Mouse (Mus musculus): ENCODE data around the gene Mesd. TPM values are rescaled to one million over a fixed set of nuclear protein-coding genes. Genes with fewer than 3 reads are reported as not detected.

Gene Mesd
- polyA plus RNA-seq, 1 experiment from 2014 or later = 89.2 TPM

DNA sequence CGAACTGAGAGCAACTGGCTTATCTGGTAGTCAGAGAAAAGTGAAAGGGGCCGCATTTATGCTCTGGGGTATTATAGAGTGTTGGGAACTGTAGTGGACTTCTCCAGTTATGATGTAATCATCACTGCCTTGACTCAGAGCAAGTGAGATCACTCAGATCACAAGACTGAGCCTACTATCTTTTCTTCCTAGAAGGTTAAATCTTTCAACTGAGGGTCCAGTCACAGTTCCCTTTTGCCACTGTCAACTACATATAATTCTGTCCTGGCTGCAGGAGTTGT, 27.1 kb upstream of the Mesd start:
- Histone ChIP-seq H3K4me1 (peaks cover 7% of the 10 kb centered on the region), H3K4me3 (no peak overlapping the region), H3K27me3 (ENCODE audit: low read depth, poor library complexity, severe bottlenecking) (peaks cover 4% of the 10 kb centered on the region), H3K36me3 (no peaks in the 10 kb centered on the region), H3K27ac (replicated peaks) (no peak overlapping the region), H3K9me3 (replicated peaks) (no peaks in the 10 kb centered on the region)
- WGBS = 85% methylated on average over 2 of the region's 2 CpGs
- DNase-seq (ENCODE audit: low spot score) = no peak

DNA sequence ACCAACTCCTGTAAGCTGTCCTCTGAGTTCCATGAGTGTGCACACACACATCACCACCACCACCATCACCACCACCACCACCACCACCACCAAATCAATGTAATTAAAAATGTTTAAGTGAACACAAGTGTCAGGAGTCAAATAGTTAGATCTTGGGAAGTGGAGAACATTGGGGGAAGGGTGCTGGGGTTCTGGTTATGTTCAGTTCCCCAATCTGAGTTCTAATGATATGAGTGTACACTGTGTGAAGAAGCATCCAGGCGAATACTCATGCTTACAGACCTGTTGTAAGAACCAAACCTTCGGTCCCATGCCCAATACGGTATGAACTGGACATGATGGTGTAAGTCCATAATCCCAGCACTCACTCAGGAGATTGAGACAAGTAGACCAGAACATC, 26.3 kb upstream of the Mesd start:
- 85% methylated on average over 3 of the region's 3 CpGs for WGBS
- H3K27ac ChIP-seq (replicated peaks) = no peak overlapping the region
- no peak for DNase-seq (ENCODE audit: low spot score)
- no peaks in the 10 kb centered on the region for H3K9me3 ChIP-seq (replicated peaks)
- H3K36me3 ChIP-seq = no peaks in the 10 kb centered on the region
- no peak overlapping the region for H3K4me3 ChIP-seq
- H3K4me1 ChIP-seq = no peaks in the 10 kb centered on the region; the same call in 1 of the 2 replicates
- peaks cover 4% of the 10 kb centered on the region for H3K27me3 ChIP-seq (ENCODE audit: low read depth, poor library complexity, severe bottlenecking)

DNA sequence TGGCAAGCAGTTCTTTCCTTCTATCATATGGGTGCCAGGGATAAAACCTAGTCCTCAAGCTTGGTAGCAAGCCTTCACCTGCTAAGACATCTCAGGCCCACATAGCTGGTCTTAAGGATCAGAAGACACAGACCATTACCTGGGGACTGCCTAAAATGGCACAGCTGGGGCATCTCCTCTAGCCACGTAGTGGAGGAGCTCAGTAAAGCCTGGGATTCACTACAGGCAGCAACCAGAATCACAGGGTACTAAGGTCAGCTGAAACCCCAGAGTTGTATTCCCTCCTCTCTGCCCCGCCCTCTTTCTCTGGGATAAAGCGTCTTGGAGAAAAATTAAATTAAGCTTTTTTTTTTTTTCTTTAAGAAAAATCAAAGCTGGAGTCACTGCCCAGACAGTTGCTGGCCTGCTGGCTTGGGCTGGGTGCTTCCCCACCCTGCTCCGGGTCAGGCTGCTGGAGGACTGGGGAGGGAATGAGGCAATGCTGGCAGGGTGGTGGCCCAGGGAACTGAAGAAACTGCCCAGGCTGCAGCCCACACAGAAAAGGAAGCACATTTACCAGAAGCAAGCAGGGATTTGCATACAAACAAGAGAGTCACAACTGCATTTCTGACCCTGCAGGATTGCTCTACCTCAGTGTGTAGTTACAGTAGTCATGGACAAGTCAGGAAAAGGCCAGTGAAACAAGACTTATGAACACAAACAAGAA, 24.7 kb upstream of the Mesd start:
- H3K4me1 ChIP-seq = no peaks in the 10 kb centered on the region
- DNase-seq (ENCODE audit: low spot score) = no peak
- no peak overlapping the region for H3K27ac ChIP-seq (replicated peaks)
- H3K27me3 ChIP-seq (ENCODE audit: low read depth, poor library complexity, severe bottlenecking) = peaks cover 4% of the 10 kb centered on the region; the same call in 1 of the 2 replicates
- WGBS = 58% methylated on average over 4 of the region's 4 CpGs
- no peaks in the 10 kb centered on the region for H3K36me3 ChIP-seq
- no peaks in the 10 kb centered on the region for H3K9me3 ChIP-seq (replicated peaks)
- H3K4me3 ChIP-seq = no peak overlapping the region

- no peak for DNase-seq (ENCODE audit: low spot score)
- 57% methylated on average over 2 of the region's 2 CpGs for WGBS
- peaks cover 4% of the 10 kb centered on the region for H3K4me1 ChIP-seq
- no peak overlapping the region for H3K27ac ChIP-seq (replicated peaks)
- no peaks in the 10 kb centered on the region for H3K36me3 ChIP-seq
- H3K9me3 ChIP-seq (replicated peaks) = no peaks in the 10 kb centered on the region
- no peak overlapping the region for H3K4me3 ChIP-seq
- no peaks in the 10 kb centered on the region for H3K27me3 ChIP-seq (ENCODE audit: low read depth, poor library complexity, severe bottlenecking)
Measured at GRCm38 (mm10) chr7:83863554-83863953, 20.7 kb upstream of the Mesd start.

GRCm38 (mm10) chr7:83868200-83868599, 16.1 kb upstream of the Mesd start:
- WGBS = 82% methylated on average over 3 of the region's 3 CpGs
- peaks cover 18% of the 10 kb centered on the region for H3K4me1 ChIP-seq
- no peaks in the 10 kb centered on the region for H3K36me3 ChIP-seq
- H3K9me3 ChIP-seq (replicated peaks) = no peaks in the 10 kb centered on the region
- no peak overlapping the region for H3K27ac ChIP-seq (replicated peaks)
- no peak for DNase-seq (ENCODE audit: low spot score)
- H3K4me3 ChIP-seq = no peak overlapping the region
- H3K27me3 ChIP-seq (ENCODE audit: low read depth, poor library complexity, severe bottlenecking) = no peaks in the 10 kb centered on the region

DNA sequence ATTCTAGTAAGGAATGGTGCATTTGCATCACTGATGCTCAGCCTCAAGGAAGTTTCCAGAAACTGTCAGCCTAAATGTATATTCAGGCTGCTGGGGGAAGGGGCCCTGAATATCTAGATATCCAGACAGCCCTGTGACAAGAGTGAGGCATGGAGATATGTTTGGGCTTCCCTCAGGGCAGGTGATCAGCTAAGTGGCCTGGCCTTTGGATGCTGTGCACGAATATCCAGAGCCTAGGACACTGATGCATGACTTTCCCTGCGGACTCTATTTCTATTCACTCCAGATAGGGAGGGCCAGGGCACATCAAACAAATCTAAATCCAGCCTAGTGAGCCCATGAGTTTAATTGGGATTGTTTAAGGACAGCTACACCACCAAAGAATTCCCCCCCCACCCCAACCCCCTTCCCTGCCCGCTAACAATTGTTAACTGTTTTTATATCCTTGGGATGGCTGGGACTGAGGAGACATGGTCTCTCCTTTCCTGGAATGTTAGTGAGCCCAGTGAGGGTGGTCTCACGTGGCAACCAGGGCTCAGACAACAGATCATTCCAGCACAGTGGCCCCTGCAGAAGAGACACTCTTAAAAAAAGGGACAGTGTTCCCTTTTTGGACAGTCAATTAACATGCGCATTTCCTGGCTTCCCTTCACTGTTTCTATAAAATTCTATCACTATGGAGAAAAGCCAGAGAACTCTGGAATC, 14.3 kb upstream of the Mesd start:
- no peaks in the 10 kb centered on the region for H3K27me3 ChIP-seq (ENCODE audit: low read depth, poor library complexity, severe bottlenecking)
- DNase-seq (ENCODE audit: low spot score) = no peak
- no peaks in the 10 kb centered on the region for H3K36me3 ChIP-seq
- 38% methylated on average over 5 of the region's 5 CpGs for WGBS
- H3K9me3 ChIP-seq (replicated peaks) = no peaks in the 10 kb centered on the region
- no peak overlapping the region for H3K27ac ChIP-seq (replicated peaks)
- peaks cover 18% of the 10 kb centered on the region for H3K4me1 ChIP-seq
- no peak overlapping the region for H3K4me3 ChIP-seq

GRCm38 (mm10) chr7:83877088-83877487, 7.2 kb upstream of the Mesd start:
- WGBS = 81% methylated on average over 3 of the region's 3 CpGs
- Histone ChIP-seq H3K4me3 (no peak overlapping the region), H3K27me3 (ENCODE audit: low read depth, poor library complexity, severe bottlenecking) (peaks cover 1% of the 10 kb centered on the region), H3K9me3 (replicated peaks) (no peaks in the 10 kb centered on the region), H3K36me3 (peaks cover 23% of the 10 kb centered on the region), H3K4me1 (peaks cover 50% of the 10 kb centered on the region), H3K27ac (replicated peaks) (no peak overlapping the region)
- DNase-seq (ENCODE audit: low spot score) = no peak

- peak; percentile 50 for DNase-seq (ENCODE audit: low spot score)
- peaks cover 7% of the 10 kb centered on the region for H3K27me3 ChIP-seq (ENCODE audit: low read depth, poor library complexity, severe bottlenecking)
- peak overlapping the region; percentile 27 for H3K4me3 ChIP-seq
- H3K4me1 ChIP-seq = peaks cover 68% of the 10 kb centered on the region
- peaks cover 29% of the 10 kb centered on the region for H3K36me3 ChIP-seq
- no peaks in the 10 kb centered on the region; the same call in 1 of the 2 replicates for H3K9me3 ChIP-seq (replicated peaks)
- H3K27ac ChIP-seq (replicated peaks) = peak overlapping the region; percentile 74
- 7% methylated on average over 5 of the region's 5 CpGs for WGBS
Measured at GRCm38 (mm10) chr7:83878676-83879448, 5.4 kb upstream of the Mesd start.

DNA sequence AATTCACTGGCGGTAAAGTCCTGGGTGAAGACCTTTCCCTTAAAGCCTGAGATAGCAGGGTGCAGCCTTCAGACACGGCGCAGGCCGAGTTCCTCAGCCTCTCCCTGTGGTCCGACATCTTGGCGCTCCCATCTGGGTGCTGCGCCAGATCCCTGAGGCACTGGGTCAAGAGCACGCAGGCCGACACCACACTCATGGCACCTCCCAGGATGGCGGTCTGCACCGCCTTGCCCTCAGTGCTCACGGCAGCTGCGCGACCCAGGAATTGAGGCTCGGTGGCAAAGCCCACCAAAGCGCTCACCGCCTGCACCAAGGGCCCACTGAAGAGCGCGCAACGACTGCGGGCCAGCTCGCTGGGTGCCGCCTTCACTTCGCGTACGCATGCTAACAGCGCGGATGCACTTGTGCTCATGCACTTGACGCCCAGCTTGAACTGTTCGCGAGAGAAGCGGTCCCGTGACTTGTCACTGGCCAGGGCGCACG, 2.1 kb upstream of the Mesd start:
- H3K4me3 ChIP-seq = peak overlapping the region; percentile 90
- H3K27ac ChIP-seq (replicated peaks) = peak overlapping the region; percentile 98
- peaks cover 7% of the 10 kb centered on the region for H3K27me3 ChIP-seq (ENCODE audit: low read depth, poor library complexity, severe bottlenecking)
- H3K4me1 ChIP-seq = peaks cover 78% of the 10 kb centered on the region
- DNase-seq (ENCODE audit: low spot score) = no peak
- WGBS = 91% methylated on average over 35 of the region's 35 CpGs
- H3K36me3 ChIP-seq = peaks cover 20% of the 10 kb centered on the region
- H3K9me3 ChIP-seq (replicated peaks) = peaks cover 7% of the 10 kb centered on the region; the same call in 1 of the 2 replicates

GRCm38 (mm10) chr7:83882633-83883275, 1.5 kb upstream of the Mesd start:
- H3K9me3 ChIP-seq (replicated peaks) = peaks cover 7% of the 10 kb centered on the region; the same call in 1 of the 2 replicates
- peaks cover 17% of the 10 kb centered on the region for H3K36me3 ChIP-seq
- H3K27me3 ChIP-seq (ENCODE audit: low read depth, poor library complexity, severe bottlenecking) = peaks cover 7% of the 10 kb centered on the region
- DNase-seq (ENCODE audit: low spot score) = peak; percentile 64
- peaks cover 74% of the 10 kb centered on the region for H3K4me1 ChIP-seq
- peak overlapping the region; percentile 98 for H3K27ac ChIP-seq (replicated peaks)
- peak overlapping the region; percentile 90 for H3K4me3 ChIP-seq
- 22% methylated on average over 56 of the region's 56 CpGs for WGBS

DNA sequence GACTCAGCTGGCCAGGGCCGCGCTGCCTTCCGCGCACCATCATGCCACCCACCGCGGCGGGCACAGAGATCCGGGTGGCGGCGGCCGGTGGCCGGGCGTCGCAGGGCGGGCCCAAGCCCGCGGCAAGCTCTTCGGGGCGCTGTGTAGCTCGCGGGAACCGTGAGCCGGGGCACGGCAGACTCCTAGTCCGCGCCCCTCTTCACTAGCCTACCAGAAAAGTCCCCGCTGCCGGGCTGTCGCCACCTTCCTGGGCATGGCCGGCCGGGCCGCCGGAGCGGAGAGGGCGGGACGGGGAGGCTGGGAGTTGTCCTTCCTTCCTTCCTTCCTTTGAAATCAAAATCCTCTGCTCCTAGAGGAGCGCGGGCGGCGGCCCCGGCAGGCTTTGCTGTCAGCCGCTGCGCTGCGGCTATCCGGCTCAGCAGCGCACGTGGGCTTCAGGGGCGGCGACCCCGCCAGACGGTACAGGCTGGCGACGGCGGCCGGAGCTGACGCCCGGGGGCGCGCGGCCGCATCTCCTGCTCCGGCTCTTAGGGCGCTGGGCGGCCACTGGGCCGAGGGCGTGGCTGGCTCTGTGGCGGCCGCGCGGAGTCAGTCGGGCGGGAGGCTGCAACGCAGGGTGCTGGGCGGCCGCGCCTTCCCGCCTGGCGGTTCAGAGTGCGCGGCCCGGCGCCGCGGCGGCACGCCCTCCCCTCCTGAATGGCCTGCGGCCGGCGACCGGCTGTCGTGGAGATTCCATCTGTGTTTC, 818 bp upstream of the Mesd start:
- under 1% methylated on average over 90 of the region's 91 CpGs for WGBS
- Histone ChIP-seq H3K9me3 (replicated peaks) (peaks cover 7% of the 10 kb centered on the region; the same call in 1 of the 2 replicates), H3K4me3 (peak overlapping the region; percentile 90), H3K4me1 (peaks cover 67% of the 10 kb centered on the region), H3K27ac (replicated peaks) (peak overlapping the region; percentile 98), H3K36me3 (peaks cover 17% of the 10 kb centered on the region), H3K27me3 (ENCODE audit: low read depth, poor library complexity, severe bottlenecking) (peaks cover 7% of the 10 kb centered on the region)
- peak; percentile 76 for DNase-seq (ENCODE audit: low spot score)

Data from midbrain, embryonic 10.5 days (tissue).